8 mouse cellular contexts compared by ENCODE assay signal in genomic region chr2:121170980-121171742, GRCm38 (mm10). TPM values are rescaled to one million over a fixed set of nuclear protein-coding genes. Genes with fewer than 3 reads are reported as not detected.
DNase-seq lines count a peak whose midpoint lies in the region; ATAC-seq and TF ChIP-seq lines count a peak whose summit lies in the region.

Zscan29 (minus strand) TSS chr2:121171125.

- under 1% methylated on average over 66 of the region's 66 CpGs for WGBS in forebrain, embryonic 11.5 days
- WGBS in heart, postnatal 0 days, result under 1% methylated on average over 63 of the region's 66 CpGs
- under 1% methylated on average over 66 of the region's 66 CpGs for WGBS in liver, embryonic 16.5 days (ENCODE audit: insufficient replicate concordance)
- under 1% methylated on average over 66 of the region's 66 CpGs for WGBS in neural tube, embryonic 13.5 days

- peak; percentile 81 for DNase-seq in CD8-positive naive resting alpha-beta T cell, adult 2 months (ENCODE audit: low read depth in 2 of 2, low spot score in 2 of 2)
- DNase-seq in c-Kit-positive CD71-negative TER-119-negative erythroid progenitor cells, embryonic 14.5 days (ENCODE audit: low read depth), result peak; percentile 79
- DNase-seq in forebrain, embryonic 11.5 days (ENCODE audit: low spot score), result peak; percentile 95
- DNase-seq in heart, postnatal 0 days (ENCODE audit: low spot score), result peak; percentile 93
- peak; percentile 93 to 96 for DNase-seq in kidney, postnatal 4 days

- peak within 1 kb of the TSS; percentile 71 for H3K27ac ChIP-seq in forebrain, embryonic 11.5 days (ENCODE audit: low read depth, low read length)
- peak within 1 kb of the TSS; percentile 77 for H3K27ac ChIP-seq in heart, postnatal 0 days (ENCODE audit: low read depth)
- H3K27ac ChIP-seq in liver, embryonic 16.5 days (ENCODE audit: low read length), result peak within 1 kb of the TSS; percentile 94
- H3K27ac ChIP-seq in neural tube, embryonic 13.5 days (replicated peaks), result peak within 1 kb of the TSS; percentile 89
- H3K27ac ChIP-seq in testis, adult 2 months (ENCODE audit: control insufficient read depth, insufficient read depth, low read depth, low read length), result peak within 1 kb of the TSS; percentile 92

- H3K27me3 ChIP-seq in forebrain, embryonic 11.5 days (ENCODE audit: control insufficient read depth, insufficient read depth, low read length), result no peaks in the 10 kb centered on the region
- H3K27me3 ChIP-seq in heart, postnatal 0 days (ENCODE audit: control insufficient read depth, insufficient read depth, low read length), result no peaks in the 10 kb centered on the region
- H3K27me3 ChIP-seq in liver, embryonic 16.5 days (ENCODE audit: control insufficient read depth, insufficient read depth, low read depth, low read length), result no peaks in the 10 kb centered on the region
- H3K27me3 ChIP-seq in neural tube, embryonic 13.5 days, result no peaks in the 10 kb centered on the region
- no peaks in the 10 kb centered on the region for H3K27me3 ChIP-seq in testis, adult 2 months (ENCODE audit: control insufficient read depth, insufficient read depth, low read length)

- no peaks in the 10 kb centered on the region; the same call in 1 of the 2 replicates for H3K36me3 ChIP-seq in forebrain, embryonic 11.5 days (ENCODE audit: control insufficient read depth, insufficient read depth, low read length)
- peaks cover 28% of the 10 kb centered on the region for H3K36me3 ChIP-seq in heart, postnatal 0 days (replicated peaks; ENCODE audit: control insufficient read depth, insufficient read depth, low read length)
- peaks cover 4% of the 10 kb centered on the region; the same call in 1 of the 2 replicates for H3K36me3 ChIP-seq in liver, embryonic 16.5 days (ENCODE audit: control insufficient read depth, insufficient read depth)
- peaks cover 38% of the 10 kb centered on the region for H3K36me3 ChIP-seq in neural tube, embryonic 13.5 days
- H3K36me3 ChIP-seq in testis, adult 2 months (ENCODE audit: control insufficient read depth, insufficient read depth, low read length), result peaks cover 4% of the 10 kb centered on the region; the same call in 1 of the 2 replicates

- peak; percentile 97 for ATAC-seq in forebrain, embryonic 11.5 days (replicated peaks; ENCODE audit: low FRiP score)
- ATAC-seq in heart, postnatal 0 days (ENCODE audit: insufficient read depth, low read depth), result peak; percentile 94
- ATAC-seq in liver, embryonic 16.5 days (ENCODE audit: low read depth), result peak; percentile 95
- ATAC-seq in neural tube, embryonic 13.5 days (ENCODE audit: low read depth), result peak; percentile 98

- H3K9me3 ChIP-seq in forebrain, embryonic 11.5 days (ENCODE audit: control insufficient read depth, low read length), result no peaks in the 10 kb centered on the region
- no peaks in the 10 kb centered on the region for H3K9me3 ChIP-seq in heart, postnatal 0 days (replicated peaks; ENCODE audit: control insufficient read depth, low read length)
- H3K9me3 ChIP-seq in liver, embryonic 16.5 days (replicated peaks; ENCODE audit: control insufficient read depth, low read length), result no peaks in the 10 kb centered on the region
- H3K9me3 ChIP-seq in neural tube, embryonic 13.5 days, result no peaks in the 10 kb centered on the region

- peak; percentile 55 for TF ChIP-seq POLR2A in testis, adult 2 months (IDR thresholded peaks at IDR 0.05; ENCODE audit: control insufficient read depth, low read depth, low read length)

- TF ChIP-seq CTCF in heart, postnatal 0 days (IDR thresholded peaks at IDR 0.05; ENCODE audit: low read depth), result no peak; the same call in 1 of the 2 replicates
- no peak for TF ChIP-seq CTCF in testis, adult 2 months (IDR thresholded peaks at IDR 0.05; ENCODE audit: control insufficient read depth, insufficient read depth, insufficient replicate concordance, low read depth, low read length)

- H3K4me3 ChIP-seq in forebrain, embryonic 11.5 days (ENCODE audit: low read depth, low read length), result peak within 1 kb of the TSS; percentile 61
- H3K4me3 ChIP-seq in heart, postnatal 0 days (ENCODE audit: low read depth, low read length), result peak within 1 kb of the TSS; percentile 95
- peak within 1 kb of the TSS; percentile 98 for H3K4me3 ChIP-seq in liver, embryonic 16.5 days (ENCODE audit: low read depth, low read length)
- H3K4me3 ChIP-seq in neural tube, embryonic 13.5 days, result peak within 1 kb of the TSS; percentile 89
- H3K4me3 ChIP-seq in testis, adult 2 months (ENCODE audit: control insufficient read depth, low read depth, low read length), result peak within 1 kb of the TSS; percentile 97

- no peak for TF ChIP-seq EP300 in heart, postnatal 0 days (IDR thresholded peaks at IDR 0.05; ENCODE audit: low read depth)

- H3K4me2 ChIP-seq in forebrain, embryonic 11.5 days (ENCODE audit: low read depth, low read length, severe bottlenecking), result peak within 1 kb of the TSS; percentile 84
- peak within 1 kb of the TSS; percentile 89 for H3K4me2 ChIP-seq in heart, postnatal 0 days (ENCODE audit: low read depth, low read length)
- peak within 1 kb of the TSS; percentile 74 for H3K4me2 ChIP-seq in liver, embryonic 16.5 days (ENCODE audit: low read depth, low read length)
- peak within 1 kb of the TSS; percentile 92 for H3K4me2 ChIP-seq in neural tube, embryonic 13.5 days

- peak within 1 kb of the TSS; percentile 83 for H3K9ac ChIP-seq in forebrain, embryonic 11.5 days (ENCODE audit: low read length)
- H3K9ac ChIP-seq in heart, postnatal 0 days (replicated peaks; ENCODE audit: low read depth, low read length), result peak within 1 kb of the TSS; percentile 81
- peak within 1 kb of the TSS; percentile 96 for H3K9ac ChIP-seq in liver, embryonic 16.5 days (ENCODE audit: low read depth, low read length)
- H3K9ac ChIP-seq in neural tube, embryonic 13.5 days, result peak within 1 kb of the TSS; percentile 91

- H3K4me1 ChIP-seq in forebrain, embryonic 11.5 days (replicated peaks; ENCODE audit: control insufficient read depth, insufficient read depth, low read length), result peaks cover 9% of the 10 kb centered on the region; the same call in 1 of the 2 replicates
- peaks cover 18% of the 10 kb centered on the region for H3K4me1 ChIP-seq in heart, postnatal 0 days (ENCODE audit: control insufficient read depth, insufficient read depth)
- H3K4me1 ChIP-seq in liver, embryonic 16.5 days (ENCODE audit: control insufficient read depth, low read depth, low read length), result peaks cover 22% of the 10 kb centered on the region
- H3K4me1 ChIP-seq in neural tube, embryonic 13.5 days (replicated peaks), result peaks cover 43% of the 10 kb centered on the region
- peaks cover 5% of the 10 kb centered on the region for H3K4me1 ChIP-seq in testis, adult 2 months (ENCODE audit: control insufficient read depth, insufficient read depth, low read length)

RNA-seq across cellular contexts. Expression of gene Zscan29, which starts in this region (rescaled TPM):
- polyA plus RNA-seq in forebrain, embryonic 11.5 days (2014; fragmentation: Nextera tagmentation; extraction: Ambion mirVana), result 15.4 and 15.6 TPM in 2 replicates
- 4.2 and 4.8 TPM in 2 replicates for total RNA-seq in heart, postnatal 0 days (2014; rRNA removed; ENCODE audit: low replicate concordance)
- 5.1 and 5.6 TPM in 2 replicates for polyA plus RNA-seq in heart, postnatal 0 days (2015; fragmentation: Nextera tagmentation; extraction: Ambion mirVana)
- polyA plus RNA-seq in liver, embryonic 16.5 days (2015; fragmentation: Nextera tagmentation; extraction: Ambion mirVana), result 3.9 and 4.4 TPM in 2 replicates
- polyA plus RNA-seq in neural tube, embryonic 13.5 days (2015; fragmentation: Nextera tagmentation; extraction: Ambion mirVana), result 8.4 and 8.8 TPM in 2 replicates
- polyA plus RNA-seq in testis, adult 2 months (2012; rRNA removed), result 2.4 and 2.8 TPM in 2 replicates

Comparison
In these comparisons a context has a peak if more than half of its experiments do, and no peak if none do; other contexts are left out.
1. Peak in every context shown above with its lines: DNase-seq, ATAC-seq, H3K4me3 ChIP-seq and H3K27ac ChIP-seq.